Mouse (Mus musculus): ENCODE results near the gene Slc25a26.

DNA sequence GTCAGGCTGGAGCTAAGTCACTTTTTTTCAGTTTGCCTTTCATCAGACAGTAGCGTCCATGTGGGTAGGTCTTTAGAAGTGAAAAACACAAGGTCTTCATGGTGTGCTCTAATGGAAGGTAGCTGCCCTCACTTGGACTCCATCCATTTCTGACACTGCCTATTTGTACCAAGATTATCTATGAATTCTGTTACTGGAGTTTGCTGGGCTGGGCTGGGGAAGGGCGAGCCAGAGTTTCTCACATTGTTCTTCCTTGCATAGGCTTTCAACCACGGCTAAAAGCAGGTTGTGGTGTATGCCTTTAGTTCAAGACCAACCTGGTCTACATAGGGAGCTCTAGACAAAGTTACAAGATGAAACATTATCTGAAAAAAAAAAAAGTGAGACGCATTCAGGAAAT lies 84.8 kb downstream of the Slc25a26 start:
- TF ChIP-seq EP300 (optimal IDR thresholded peaks at IDR 0.05) = no peak
- no peak for TF ChIP-seq CTCF (IDR thresholded peaks at IDR 0.05; ENCODE audit: low read depth)
